Mouse (Mus musculus) ovary, adult 10 weeks (tissue): ENCODE measurements around the gene Plek. TPM values are rescaled to one million over a fixed set of nuclear protein-coding genes. Genes with fewer than 3 reads are reported as not detected.

ENCODE experiments used
- polyA plus RNA-seq: library from polyadenylated mRNA; stranded (reverse); fragments of 350-450 nt; fragmentation: Illumina TruSeq; extraction: RNeasy Lipid Tissue Mini Kit (QIAGEN cat#74804); gene quantifications from one replicate; pipeline ENCODE4 v1.2.3, GENCODE M21; 2014

Gene Plek
- polyA plus RNA-seq: 33.6 TPM

GRCm38 (mm10) chr11:17051545-17052475, at the start of gene Plek, which contains the start of gene Cnrip1:
TSS of gene Plek (minus strand) at chr11:17052381.
TSS of gene Cnrip1 (plus strand) at chr11:17051586.

GRCm38 (mm10) chr11:16950976-16951760, 101.0 kb downstream of the Plek start, which contains the start of gene Fbxo48:
TSS of gene Fbxo48 (plus strand) at chr11:16951375.

Other genes starting within 250 kb of the Plek start
- gene Fbxo48, start 101.0 kb downstream of the Plek start, polyA plus RNA-seq: 4.6 TPM
- gene Cnrip1, start 795 bp downstream of the Plek start, polyA plus RNA-seq: 20.2 TPM
- gene Ppp3r1, start 106.9 kb upstream of the Plek start, polyA plus RNA-seq: 461 TPM
- gene Wdr92, start 129.7 kb upstream of the Plek start, polyA plus RNA-seq: 26.0 TPM
- gene Pno1, start 159.2 kb upstream of the Plek start, polyA plus RNA-seq: 86.1 TPM
- gene C1d, start 205.2 kb upstream of the Plek start, polyA plus RNA-seq: 136 TPM